Mouse (Mus musculus) lung, adult 2 months (tissue): ENCODE measurements at regions not wholly inside any gene's neighbourhood (a gene's known extent, or its start where the extent isn't known, plus 50 kb on each side); places are given as distances from the start of the nearest gene placed in this dataset.

ENCODE experiments used
- CTCF ChIP-seq: fragments of 200-500 bp; IDR thresholded peaks from 2 replicates; pipeline ENCODE4 v1.5.1; 2011; ENCODE audit warnings: mild to moderate bottlenecking, low read length, control low read depth; ENCODE audit not compliant: insufficient read depth
- POLR2A ChIP-seq: fragments of 200-500 bp; IDR thresholded peaks from 2 replicates; pipeline ENCODE4 v1.6.1; 2011; ENCODE audit warnings: low read depth, mild to moderate bottlenecking, control low read depth, low read length, borderline replicate concordance; ENCODE audit errors: extremely low read depth

DNA sequence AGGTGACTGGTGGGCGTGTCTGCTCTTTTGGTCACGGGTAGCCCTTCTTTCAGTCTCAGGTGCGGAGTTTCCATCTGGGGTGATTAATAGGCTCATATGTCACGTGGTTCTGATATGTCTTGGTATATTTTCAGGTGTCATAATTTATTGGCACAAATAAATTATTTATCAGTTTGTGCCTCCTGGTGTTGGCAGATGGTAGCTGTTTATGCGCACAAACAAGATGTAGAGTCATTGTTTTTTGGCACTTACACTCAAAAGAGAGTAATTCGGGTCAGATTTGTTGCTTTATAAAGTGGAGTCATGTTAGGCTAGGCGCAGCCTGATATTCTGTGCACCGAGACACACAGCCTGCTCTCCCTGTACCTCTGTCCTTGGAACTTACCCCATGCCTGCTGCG, 169.0 kb upstream of the 1700066M21Rik start:
- no peak for TF ChIP-seq CTCF
- no peak for TF ChIP-seq POLR2A
